9 mouse cellular contexts compared by ENCODE assay signal in genomic region chr4:136202509-136202908, GRCm38 (mm10). TPM values are rescaled to one million over a fixed set of nuclear protein-coding genes. Genes with fewer than 3 reads are reported as not detected.
DNase-seq lines count a peak whose midpoint lies in the region; TF ChIP-seq lines count a peak whose summit lies in the region.
"Had no signal": no experiment of that assay in that cellular context is flagged by ENCODE, and none has a peak within 500 bp of the region (broad histone marks: within the 10 kb centered on the region; RNA-seq: fewer than 3 reads in every experiment).

No protein-coding gene starts in this region.

- DNase-seq in left cerebral cortex, adult 2 months (ENCODE audit: extremely low spot score in 1 of 2, low spot score in 2 of 2) = peak; percentile 51 to 61
- no peak for DNase-seq in left cerebral cortex, adult 11 months (ENCODE audit: low spot score)
- DNase-seq in MN1 (ENCODE audit: low spot score) = peak; percentile 81
- DNase-seq in brain, adult 2 months (ENCODE audit: low read depth, low spot score) = peak; percentile 69
- peak; percentile 87 for DNase-seq in heart, postnatal 4 days
- DNase-seq in lung, adult 18-20 months = peak; percentile 57 to 66
- peak; percentile 42 to 62 for DNase-seq in spleen, postnatal 36 days (ENCODE audit: low spot score in 2 of 2)
- no peak for DNase-seq in cerebellum, adult 11 months

- H3K27ac ChIP-seq in left cerebral cortex, adult 2 months = no peak overlapping the region

- no peak overlapping the region for H3K4me3 ChIP-seq in left cerebral cortex, adult 2 months

- intact Hi-C loops in left cerebral cortex, adult 2 months (cut with DNase I) = loop anchor here (2.0 to 5.0 kb wide), 2 partner anchors 36 to 120 kb away; no protein-coding TSS in a partner anchor

- TF ChIP-seq CTCF in left cerebral cortex, adult 2 months (IDR thresholded peaks at IDR 0.05) = peak; percentile 87

RNA-seq across cellular contexts. Expression of gene Asap3, which starts 3.7 kb away (rescaled TPM):
- 1 to 10 TPM; 2.2 to 2.4 TPM for total RNA-seq in left cerebral cortex, adult 2 months (2021)
- 1 to 10 TPM; 3.3 to 3.7 TPM for total RNA-seq in heart, postnatal 4 days (2021)

RNA-seq across cellular contexts. Expression of gene E2f2, which starts 30.3 kb away (rescaled TPM):
- total RNA-seq in left cerebral cortex, adult 2 months (2021) = 1 to 10 TPM in 1 of 2 experiments, under 1 TPM in 1; 0.36 to 1.3 TPM
- total RNA-seq in heart, postnatal 4 days (2021) = 1 to 10 TPM; 5.8 to 9.7 TPM

RNA-seq across cellular contexts. Expression of gene Tcea3, which starts 45.0 kb away (rescaled TPM):
- under 1 TPM; 0.68 to 0.93 TPM for total RNA-seq in left cerebral cortex, adult 2 months (2021)
- total RNA-seq in heart, postnatal 4 days (2021) = 10 to 100 TPM; 55.2 to 56.7 TPM
- total RNA-seq: hematopoietic stem cell, adult 5-6 weeks had no signal

RNA-seq across cellular contexts. Expression of gene Id3, which starts 59.2 kb away (rescaled TPM):
- 10 to 100 TPM; 26.8 to 36.1 TPM for total RNA-seq in left cerebral cortex, adult 2 months (2021)
- 10 to 100 TPM; 96.2 to 97.8 TPM for total RNA-seq in heart, postnatal 4 days (2021)

Comparison
In these comparisons a context has a peak if more than half of its experiments do, and no peak if none do; other contexts are left out.
1. DNase-seq: peak in left cerebral cortex, adult 2 months (2 of 2), MN1 (single experiment), brain, adult 2 months (single experiment), heart, postnatal 4 days (single experiment), lung, adult 18-20 months (2 of 2) and spleen, postnatal 36 days (2 of 2); none in left cerebral cortex, adult 11 months (single experiment) and cerebellum, adult 11 months (single experiment).
2. RNA of gene Tcea3, which starts 45.0 kb away (total RNA-seq): 55.2 to 56.7 TPM in heart, postnatal 4 days; 0.68 to 0.93 TPM in left cerebral cortex, adult 2 months; every median in the first group is over 10 times any median in the second.